Mouse (Mus musculus) bone marrow macrophage, adult 2 months (primary cell): ENCODE results near the gene Thada.

Source experiments
- CTCF ChIP-seq: IDR thresholded peaks from 2 replicates; pipeline ENCODE4 v1.5.1; 2012; ENCODE audit warnings: low read depth, mild to moderate bottlenecking, low read length, moderate library complexity
- POLR2A ChIP-seq: IDR thresholded peaks from 2 replicates; pipeline ENCODE4 v1.6.1; 2012; ENCODE audit warnings: mild to moderate bottlenecking, low read depth, low read length, borderline replicate concordance

DNA sequence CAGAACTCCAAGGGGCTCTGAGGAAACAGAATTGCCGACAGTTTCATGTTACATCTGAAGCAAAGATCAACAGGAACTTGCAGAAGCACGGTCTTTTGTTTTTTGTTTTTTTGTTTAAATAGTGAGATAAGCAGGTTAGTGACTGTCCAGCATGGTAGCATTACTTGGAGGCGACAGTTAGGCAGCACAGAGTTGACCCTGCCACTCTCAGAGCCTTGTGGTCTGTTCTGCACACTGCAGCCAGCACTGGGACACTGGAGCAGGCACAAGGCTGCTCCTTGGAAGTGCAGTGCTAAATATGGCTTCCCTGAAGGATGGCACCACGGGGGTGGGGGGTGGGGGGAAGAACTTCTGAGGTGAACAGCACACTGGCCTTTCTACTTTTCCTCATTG is 271.0 kb downstream of the Thada start:
- TF ChIP-seq CTCF (no peak), POLR2A (no peak)
